Mouse (Mus musculus) right cerebral cortex, postnatal 14 days (tissue): ENCODE data around the gene Tfap2a.

Source experiments
- DNase-seq: peaks from one replicate; pipeline ENCODE4 v3.0.0; 2022

The Tfap2a gene

GRCm38 (mm10) chr13:40711661-40712525 lies 26.3 kb downstream of the Tfap2a start:
- DNase-seq: no peak

- no peak for DNase-seq
Observed at GRCm38 (mm10) chr13:40710062-40710342, 28.2 kb downstream of the Tfap2a start.

- no peak for DNase-seq
Observed at GRCm38 (mm10) chr13:40709321-40710061, 28.7 kb downstream of the Tfap2a start.

GRCm38 (mm10) chr13:40708913-40709312 lies 29.3 kb downstream of the Tfap2a start:
- no peak for DNase-seq

GRCm38 (mm10) chr13:40708271-40708670 lies 29.9 kb downstream of the Tfap2a start:
- no peak for DNase-seq

- no peak for DNase-seq
Observed at GRCm38 (mm10) chr13:40707646-40708045, 30.5 kb downstream of the Tfap2a start.

- DNase-seq: no peak
Observed at GRCm38 (mm10) chr13:40706612-40707011, 31.6 kb downstream of the Tfap2a start.

GRCm38 (mm10) chr13:40705821-40706425 lies 32.3 kb downstream of the Tfap2a start:
- DNase-seq: no peak

GRCm38 (mm10) chr13:40704864-40705455 lies 33.2 kb downstream of the Tfap2a start:
- no peak for DNase-seq

- DNase-seq: no peak
Observed at GRCm38 (mm10) chr13:40703982-40704501, 34.1 kb downstream of the Tfap2a start.

GRCm38 (mm10) chr13:40703123-40703797 lies 34.9 kb downstream of the Tfap2a start:
- no peak for DNase-seq

- DNase-seq: no peak
Observed at GRCm38 (mm10) chr13:40702361-40703122, 35.6 kb downstream of the Tfap2a start.

- DNase-seq: no peak
Observed at GRCm38 (mm10) chr13:40701691-40702090, 36.5 kb downstream of the Tfap2a start.

- no peak for DNase-seq
Observed at GRCm38 (mm10) chr13:40685790-40686189, 52.4 kb downstream of the Tfap2a start.

GRCm38 (mm10) chr13:40676730-40677129 lies 61.4 kb downstream of the Tfap2a start:
- DNase-seq: no peak
